Mouse (Mus musculus) cortical plate, adult 2 months (tissue): ENCODE measurements around the gene Crym. TPM values are rescaled to one million over a fixed set of nuclear protein-coding genes. Genes with fewer than 3 reads are reported as not detected.

ENCODE experiments used
- H3K27ac ChIP-seq: fragments of 200-500 bp; 2 replicates; pipeline ENCODE4 v1.5.1; 2012; ENCODE audit warnings: low read length, control low read depth, inconsistent platforms; ENCODE audit not compliant: insufficient read depth
- H3K4me1 ChIP-seq: fragments of 200-500 bp; 2 replicates; pipeline ENCODE4 v1.6.1; 2011; ENCODE audit warnings: low read length; ENCODE audit not compliant: control insufficient read depth, insufficient read depth
- H3K4me3 ChIP-seq: fragments of 200-500 bp; 2 replicates; pipeline ENCODE4 v1.5.1; 2011; ENCODE audit warnings: mild to moderate bottlenecking, low read length, control low read depth; ENCODE audit not compliant: insufficient read depth
- CTCF ChIP-seq: fragments of 200-500 bp; IDR thresholded peaks from 2 replicates; pipeline ENCODE4 v1.5.1; 2011; ENCODE audit warnings: mild to moderate bottlenecking, control low read depth, low read length; ENCODE audit not compliant: insufficient read depth; ENCODE audit errors: extremely low read depth
- POLR2A ChIP-seq: fragments of 200-500 bp; IDR thresholded peaks from 2 replicates; pipeline ENCODE4 v1.6.1; 2011; ENCODE audit warnings: mild to moderate bottlenecking, low read length, control low read depth; ENCODE audit not compliant: insufficient read depth; ENCODE audit errors: extremely low read depth
- polyA plus RNA-seq: library from polyadenylated mRNA; depleted of rRNA; stranded (reverse); fragments of >200 nt; gene quantifications from 2 replicates; pipeline ENCODE4 v1.2.3, GENCODE M21; 2012; rRNA removed

The Crym gene
- polyA plus RNA-seq, result 66.2 and 71.7 TPM in 2 replicates

DNA sequence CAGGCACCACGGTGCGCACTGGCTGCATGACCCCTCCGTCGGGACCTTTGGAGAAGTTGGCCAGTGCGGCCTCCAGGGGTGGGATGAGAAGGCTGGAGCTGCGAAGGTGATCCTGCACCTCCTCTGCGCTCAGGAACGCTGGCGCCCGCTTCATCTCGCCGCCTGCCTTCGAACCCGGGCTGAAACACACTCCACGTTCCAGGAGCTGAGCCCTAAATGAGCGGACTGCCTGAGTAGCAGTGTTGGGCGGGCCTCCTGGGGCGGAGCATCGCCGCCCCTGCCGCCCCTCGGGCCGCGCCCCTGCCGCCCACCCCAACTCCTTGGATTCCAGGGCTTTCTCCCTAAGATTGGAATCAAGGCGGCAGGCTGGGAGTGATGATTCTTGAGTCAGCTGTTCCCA is at the start of gene Crym:
Gene Crym, minus strand, starts transcription at position 341 of the 400 bp plus-strand sequence.
- Histone ChIP-seq H3K27ac (peak within 1 kb of the TSS; percentile 80; the same call in 1 of the 2 replicates), H3K4me1 (no peaks in the 10 kb centered on the region), H3K4me3 (peak within 1 kb of the TSS; percentile 56)
- no peak for TF ChIP-seq CTCF
- peak; percentile 48; the same call in 1 of the 2 replicates for TF ChIP-seq POLR2A

DNA sequence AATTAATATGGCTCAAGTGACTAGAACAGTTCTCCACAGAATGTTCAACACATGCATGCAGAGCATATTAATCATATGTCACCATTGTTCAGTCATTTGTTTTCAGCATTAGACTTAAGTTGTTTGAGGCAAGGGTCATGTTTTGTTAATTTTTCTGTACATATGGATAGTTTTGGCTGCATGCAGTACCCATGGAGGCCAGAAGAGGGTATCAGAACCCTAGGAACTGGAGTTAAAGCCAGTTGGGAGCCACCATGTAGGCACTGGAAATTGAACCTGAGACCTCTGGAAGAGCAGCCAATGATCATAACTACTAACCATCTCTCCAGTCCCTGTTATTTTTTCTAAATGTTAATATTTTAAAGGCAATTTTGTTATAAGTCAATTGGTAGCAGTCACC is 39.2 kb upstream of the Crym start:
- Histone ChIP-seq H3K4me3 (no peak overlapping the region), H3K4me1 (no peaks in the 10 kb centered on the region), H3K27ac (no peak overlapping the region)
- no peak for TF ChIP-seq POLR2A
- TF ChIP-seq CTCF, result 0 out of 2 replicates have a peak, but pooled peaks have one; percentile 15

DNA sequence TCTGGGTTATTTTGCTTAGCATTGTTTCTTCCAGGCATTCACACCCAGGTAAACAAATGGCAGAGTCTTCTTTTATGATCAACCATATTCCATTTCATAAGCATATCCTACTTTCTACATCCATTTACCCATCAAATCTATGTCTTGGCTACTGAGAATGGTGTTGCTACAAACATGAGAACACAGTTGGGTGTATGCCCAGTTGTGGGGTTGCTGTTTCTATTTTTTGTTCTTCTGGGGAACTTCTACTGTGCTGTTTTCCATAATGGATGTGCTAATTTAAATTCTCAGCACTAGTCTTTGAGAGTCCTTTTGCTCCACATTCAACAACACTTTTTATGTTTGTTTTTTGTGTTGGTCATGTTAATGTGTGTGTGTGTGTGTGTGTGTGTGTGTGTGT is 26.6 kb upstream of the Crym start:
- Histone ChIP-seq H3K4me1 (no peaks in the 10 kb centered on the region), H3K4me3 (no peak overlapping the region), H3K27ac (no peak overlapping the region)
- TF ChIP-seq POLR2A (no peak), CTCF (no peak)

DNA sequence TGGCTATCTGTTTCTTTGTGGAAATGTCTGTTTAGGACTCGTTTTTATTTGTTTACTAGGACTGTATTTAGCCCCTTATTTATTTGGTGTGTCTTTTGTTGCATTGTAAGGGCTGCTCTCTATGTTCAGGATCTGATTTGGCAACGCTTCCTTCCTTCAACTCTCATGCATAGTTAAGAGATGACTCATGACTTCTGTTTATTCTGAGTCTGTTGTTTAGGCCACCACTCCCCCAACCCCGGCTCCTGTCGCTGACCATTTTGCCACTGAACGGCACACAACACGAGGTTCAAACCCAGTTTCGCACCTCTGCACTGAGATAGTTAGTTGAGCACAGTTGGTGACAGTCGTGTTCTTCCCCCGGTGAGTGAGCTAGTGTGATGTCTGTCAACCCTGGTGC is 4.1 kb upstream of the Crym start:
- TF ChIP-seq POLR2A (no peak), CTCF (no peak)
- Histone ChIP-seq H3K4me3 (no peak overlapping the region), H3K4me1 (no peaks in the 10 kb centered on the region), H3K27ac (no peak overlapping the region)

DNA sequence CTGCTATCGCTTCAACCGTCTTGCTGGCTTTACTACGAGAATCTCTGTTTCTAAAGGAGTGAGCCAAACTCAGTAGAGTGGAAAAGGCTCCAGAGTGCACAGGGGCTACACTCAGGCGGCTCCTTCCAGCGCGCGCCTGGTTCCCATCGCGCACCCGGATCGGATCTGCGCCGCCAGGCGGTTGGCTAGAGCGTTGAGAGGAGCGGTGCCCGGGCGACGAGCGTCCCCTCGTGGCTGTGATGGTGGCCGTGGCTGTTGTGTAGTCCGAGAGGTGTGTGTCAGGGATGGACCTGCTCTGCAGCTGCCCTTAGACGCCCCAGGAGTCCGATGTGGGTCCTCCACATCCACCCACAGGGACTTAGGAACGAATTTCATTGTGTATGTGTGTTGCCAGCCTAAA is 1.9 kb upstream of the Crym start, which contains the start of gene Abca14:
Gene Abca14, plus strand, starts transcription at position 173 of the 400 bp plus-strand sequence.
- H3K4me1 ChIP-seq, result no peaks in the 10 kb centered on the region
- TF ChIP-seq CTCF (peak; percentile 95), POLR2A (no peak)
- no peak within 1 kb of the TSS for H3K4me3 ChIP-seq
- H3K27ac ChIP-seq, result no peak within 1 kb of the TSS

DNA sequence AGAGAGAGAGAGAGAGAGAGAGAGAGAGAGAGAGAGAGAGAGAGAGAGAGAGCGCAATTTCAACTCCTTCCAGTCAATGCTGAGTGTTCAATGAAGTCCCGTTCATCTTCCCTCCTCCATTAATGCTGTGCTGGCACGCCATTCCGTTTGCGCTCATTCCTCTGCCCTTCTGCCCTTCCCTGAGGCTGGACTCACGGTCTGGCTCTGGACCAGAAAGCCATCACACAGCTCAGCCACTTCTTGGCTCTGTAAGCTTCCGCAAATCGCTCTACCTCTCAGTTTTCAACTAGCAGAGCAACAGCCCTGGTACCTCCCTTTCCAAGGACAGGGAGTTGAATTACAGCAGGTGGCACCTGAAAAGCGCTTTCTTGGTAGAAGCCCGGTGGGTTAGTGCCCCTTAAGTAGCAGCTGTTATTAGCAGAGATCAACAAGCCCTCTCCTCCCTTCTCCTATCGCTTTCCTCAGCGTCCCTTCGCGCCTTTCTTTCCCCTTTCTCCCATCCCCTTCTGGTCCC is 623 bp downstream of the Crym start:
- Histone ChIP-seq H3K4me1 (no peaks in the 10 kb centered on the region), H3K27ac (peak overlapping the region; percentile 80; the same call in 1 of the 2 replicates), H3K4me3 (peak overlapping the region; percentile 56)
- TF ChIP-seq POLR2A, result no peak
- no peak for TF ChIP-seq CTCF

DNA sequence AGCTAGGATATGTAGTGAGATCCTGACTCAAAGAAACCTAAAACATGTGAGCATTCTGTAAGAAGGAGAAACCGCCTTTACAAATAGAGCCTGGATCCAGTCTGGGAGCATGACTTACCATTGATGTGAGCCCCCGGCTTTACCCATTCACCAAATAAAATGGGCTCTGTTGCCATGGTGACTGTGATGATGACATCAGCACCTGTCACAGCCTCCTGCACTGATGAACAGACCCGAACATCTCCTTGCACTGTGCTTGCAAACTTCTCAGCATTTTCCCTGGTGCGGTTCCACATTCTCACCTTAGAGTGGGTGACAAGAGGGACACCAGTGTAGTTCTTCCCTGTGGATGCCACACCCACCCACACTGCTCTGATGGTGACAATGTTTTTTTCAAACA is 6.7 kb downstream of the Crym start:
- Histone ChIP-seq H3K4me3 (no peak overlapping the region), H3K4me1 (peaks cover 2% of the 10 kb centered on the region; the same call in 1 of the 2 replicates), H3K27ac (no peak overlapping the region)
- TF ChIP-seq POLR2A, result no peak
- no peak for TF ChIP-seq CTCF

DNA sequence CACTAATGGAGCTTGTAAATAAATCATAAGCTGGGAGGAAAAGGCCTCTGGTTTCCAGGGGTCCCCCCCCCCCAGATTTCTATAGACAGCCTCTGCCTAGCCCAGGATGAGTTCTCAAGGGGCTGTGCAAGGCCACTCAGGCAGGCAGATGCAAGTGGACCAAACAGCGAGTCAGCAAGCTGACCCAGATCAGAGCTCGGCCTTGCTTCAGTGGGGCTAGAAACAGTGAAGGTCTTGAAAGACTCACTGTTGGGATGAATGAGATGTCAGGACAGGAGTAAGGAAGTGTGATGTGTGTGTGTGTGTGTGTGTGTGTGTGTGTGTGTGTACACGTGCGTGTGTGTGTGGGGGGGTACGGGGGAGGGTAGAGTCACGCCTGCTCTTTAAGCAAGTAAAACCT is 9.1 kb downstream of the Crym start:
- Histone ChIP-seq H3K4me3 (no peak overlapping the region), H3K27ac (no peak overlapping the region), H3K4me1 (peaks cover 2% of the 10 kb centered on the region; the same call in 1 of the 2 replicates)
- no peak for TF ChIP-seq CTCF

DNA sequence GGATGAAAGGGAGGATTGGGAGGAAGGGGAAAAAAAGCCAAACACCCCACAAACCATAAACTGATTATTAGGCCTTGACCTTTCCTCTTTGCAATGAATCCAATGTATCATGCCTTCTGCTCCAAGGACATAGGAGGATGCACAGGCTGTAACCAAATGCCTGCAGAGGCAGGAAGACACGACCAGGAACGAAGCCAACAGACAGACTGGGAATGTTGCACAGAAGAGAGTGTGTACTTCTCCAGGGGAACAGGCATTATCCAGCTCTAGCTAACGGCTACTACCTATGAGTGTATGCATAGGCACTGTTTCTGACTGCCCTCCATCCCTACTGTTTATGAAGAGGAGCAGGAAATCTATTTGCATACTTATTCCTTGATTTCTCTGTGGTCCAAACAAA is 9.7 kb downstream of the Crym start:
- no peak for TF ChIP-seq POLR2A
- no peak for TF ChIP-seq CTCF
- H3K27ac ChIP-seq, result no peak overlapping the region
- H3K4me3 ChIP-seq, result no peak overlapping the region
- peaks cover 2% of the 10 kb centered on the region; the same call in 1 of the 2 replicates for H3K4me1 ChIP-seq

DNA sequence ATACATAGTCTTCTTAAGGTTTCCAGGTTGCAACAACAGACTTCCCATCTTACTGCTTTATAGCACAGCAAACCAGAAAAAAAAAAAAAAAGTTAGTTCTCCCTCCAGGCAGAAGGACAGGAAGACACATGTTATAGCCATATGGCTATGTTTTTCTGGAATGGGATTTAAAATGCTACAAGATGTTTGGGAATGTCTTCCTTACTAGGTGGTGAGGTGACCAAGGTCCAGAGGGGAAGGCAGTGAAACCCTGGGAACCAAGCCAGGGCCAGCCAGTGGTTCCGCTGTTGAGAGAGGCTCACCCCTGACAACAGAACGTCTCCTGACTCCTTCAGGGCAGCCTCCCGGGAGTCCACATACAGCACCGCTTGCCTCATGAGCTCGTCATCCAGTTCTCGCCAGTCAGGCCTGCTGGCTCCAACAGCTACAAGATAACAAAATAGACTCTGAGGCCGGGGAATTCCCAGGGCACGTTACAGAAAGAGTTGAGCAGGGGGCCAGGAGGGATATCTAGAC is 11.7 kb downstream of the Crym start:
- Histone ChIP-seq H3K27ac (no peak overlapping the region), H3K4me1 (no peaks in the 10 kb centered on the region), H3K4me3 (no peak overlapping the region)
- TF ChIP-seq POLR2A (no peak), CTCF (no peak)
